Comparison of ENCODE assay signal across 10 mouse cellular contexts in genomic region chr5:116444517-116444916, GRCm38 (mm10). TPM values are rescaled to one million over a fixed set of nuclear protein-coding genes. Genes with fewer than 3 reads are reported as not detected.
DNase-seq lines count a peak whose midpoint lies in the region; ATAC-seq and TF ChIP-seq lines count a peak whose summit lies in the region.
"Had no signal": no experiment of that assay in that cellular context is flagged by ENCODE, and none has a peak within 500 bp of the region (broad histone marks: within the 10 kb centered on the region; RNA-seq: fewer than 3 reads in every experiment).

No protein-coding gene starts in this region.

- no peaks in the 10 kb centered on the region for H3K36me3 ChIP-seq in heart, postnatal 0 days (replicated peaks; ENCODE audit: control insufficient read depth, insufficient read depth, low read length)
- H3K36me3 ChIP-seq in heart, embryonic 10.5 days: 0 out of 2 replicates have a peak, but pooled peaks cover 7% of the 10 kb centered on the region
- H3K36me3 ChIP-seq in liver, embryonic 14.5 days (replicated peaks; ENCODE audit: control insufficient read depth, insufficient read depth, low read depth): no peaks in the 10 kb centered on the region
- peaks cover 5% of the 10 kb centered on the region; the same call in 1 of the 2 replicates for H3K36me3 ChIP-seq in neural tube, embryonic 15.5 days

- H3K4me1 ChIP-seq in heart, postnatal 0 days (ENCODE audit: control insufficient read depth, insufficient read depth): peaks cover 14% of the 10 kb centered on the region
- peaks cover 36% of the 10 kb centered on the region for H3K4me1 ChIP-seq in heart, embryonic 10.5 days
- H3K4me1 ChIP-seq in cerebellum, adult 2 months (ENCODE audit: control insufficient read depth, insufficient read depth, low read length): peaks cover 69% of the 10 kb centered on the region
- H3K4me1 ChIP-seq in liver, embryonic 14.5 days (replicated peaks; ENCODE audit: control insufficient read depth in 2 of 2, insufficient read depth in 2 of 2, low read length in 1 of 2): peaks cover 0 to 4% of the 10 kb centered on the region in 2 experiments; a peak in 1 of 4 replicates
- H3K4me1 ChIP-seq in neural tube, embryonic 15.5 days: peaks cover 23% of the 10 kb centered on the region

- TF ChIP-seq EP300 in heart, postnatal 0 days (IDR thresholded peaks at IDR 0.05; ENCODE audit: low read depth): no peak
- no peak for TF ChIP-seq EP300 in liver, embryonic 14.5 days (IDR thresholded peaks at IDR 0.05; ENCODE audit: low read depth)

- no peak for TF ChIP-seq POLR2A in cerebellum, adult 2 months (IDR thresholded peaks at IDR 0.05; ENCODE audit: borderline replicate concordance, insufficient read depth, low read length)

- H3K27ac ChIP-seq in heart, postnatal 0 days (ENCODE audit: low read depth): no peak overlapping the region
- no peak overlapping the region for H3K27ac ChIP-seq in heart, embryonic 10.5 days
- peak overlapping the region; percentile 32 for H3K27ac ChIP-seq in cerebellum, adult 2 months (ENCODE audit: insufficient read depth, low read length)
- H3K27ac ChIP-seq in liver, embryonic 14.5 days: no peak overlapping the region
- H3K27ac ChIP-seq in neural tube, embryonic 15.5 days (replicated peaks): no peak overlapping the region

- no peak overlapping the region for H3K4me3 ChIP-seq in heart, postnatal 0 days (ENCODE audit: low read depth, low read length)
- H3K4me3 ChIP-seq in heart, embryonic 10.5 days: no peak overlapping the region
- H3K4me3 ChIP-seq in cerebellum, adult 2 months (replicated peaks; ENCODE audit: insufficient read depth, low read depth, low read length): no peak overlapping the region
- H3K4me3 ChIP-seq in liver, embryonic 14.5 days (ENCODE audit: insufficient read depth in 1 of 2, low read depth in 2 of 2, low read length in 2 of 2): no peak overlapping the region
- no peak overlapping the region for H3K4me3 ChIP-seq in neural tube, embryonic 15.5 days (replicated peaks)

- no peak for ATAC-seq in heart, postnatal 0 days (ENCODE audit: insufficient read depth, low read depth)
- ATAC-seq in liver, embryonic 14.5 days (ENCODE audit: insufficient read depth): no peak
- no peak for ATAC-seq in frontal cortex, adult (ENCODE audit: low TSS enrichment)
- ATAC-seq in neural tube, embryonic 15.5 days (ENCODE audit: low FRiP score): no peak

- TF ChIP-seq CTCF in heart, postnatal 0 days (IDR thresholded peaks at IDR 0.05; ENCODE audit: low read depth): peak; percentile 25; the same call in 1 of the 2 replicates
- peak; percentile 30; the same call in 1 of the 2 replicates for TF ChIP-seq CTCF in cerebellum, adult 2 months (IDR thresholded peaks at IDR 0.05; ENCODE audit: borderline replicate concordance, insufficient read depth, low read depth, low read length)
- peak; percentile 58 for TF ChIP-seq CTCF in liver, embryonic 14.5 days (IDR thresholded peaks at IDR 0.05; ENCODE audit: low read depth)

- no peak overlapping the region for H3K9ac ChIP-seq in heart, postnatal 0 days (replicated peaks; ENCODE audit: low read depth, low read length)
- H3K9ac ChIP-seq in liver, embryonic 14.5 days (replicated peaks): no peak overlapping the region
- no peak overlapping the region for H3K9ac ChIP-seq in neural tube, embryonic 15.5 days (replicated peaks)

- WGBS in heart, postnatal 0 days: 70% methylated on average over 27 of the region's 27 CpGs
- 53% methylated on average over 27 of the region's 27 CpGs for WGBS in heart, embryonic 10.5 days
- WGBS in cerebellum, adult 2 months: 32% methylated on average over 27 of the region's 27 CpGs
- 47% methylated on average over 27 of the region's 27 CpGs for WGBS in liver, embryonic 14.5 days (ENCODE audit: insufficient replicate concordance)
- 60% methylated on average over 27 of the region's 27 CpGs for WGBS in neural tube, embryonic 15.5 days

- H3K4me2 ChIP-seq in heart, postnatal 0 days (ENCODE audit: low read depth, low read length): no peak overlapping the region
- no peak overlapping the region for H3K4me2 ChIP-seq in liver, embryonic 14.5 days (ENCODE audit: low read depth)
- no peak overlapping the region for H3K4me2 ChIP-seq in neural tube, embryonic 15.5 days

- DNase-seq in heart, postnatal 0 days (ENCODE audit: low spot score): no peak
- no peak for DNase-seq in heart, embryonic 10.5 days (ENCODE audit: low spot score)
- DNase-seq in lung, postnatal 4 days: peak; percentile 23 to 24
- no peak for DNase-seq in lung, postnatal 25 days (ENCODE audit: low spot score)
- peak; percentile 45 to 64 for DNase-seq in cerebellum, adult 2 months
- no peak for DNase-seq in liver, embryonic 14.5 days (ENCODE audit: low read depth in 3 of 3, low spot score in 3 of 3)

- no peaks in the 10 kb centered on the region for H3K9me3 ChIP-seq in heart, postnatal 0 days (replicated peaks; ENCODE audit: control insufficient read depth, low read length)
- no peaks in the 10 kb centered on the region for H3K9me3 ChIP-seq in heart, embryonic 10.5 days
- H3K9me3 ChIP-seq in liver, embryonic 14.5 days (ENCODE audit: control insufficient read depth, low read length): no peaks in the 10 kb centered on the region
- no peaks in the 10 kb centered on the region for H3K9me3 ChIP-seq in neural tube, embryonic 15.5 days (replicated peaks)

- no peaks in the 10 kb centered on the region for H3K27me3 ChIP-seq in heart, postnatal 0 days (ENCODE audit: control insufficient read depth, insufficient read depth, low read length)
- H3K27me3 ChIP-seq in heart, embryonic 10.5 days (ENCODE audit: insufficient read depth, poor library complexity, severe bottlenecking): peaks cover 37% of the 10 kb centered on the region
- no peaks in the 10 kb centered on the region for H3K27me3 ChIP-seq in cerebellum, adult 2 months (ENCODE audit: control insufficient read depth, insufficient read depth, low read length)
- H3K27me3 ChIP-seq in liver, embryonic 14.5 days (ENCODE audit: control insufficient read depth, insufficient read depth, low read length): no peaks in the 10 kb centered on the region
- H3K27me3 ChIP-seq in neural tube, embryonic 15.5 days (replicated peaks): no peaks in the 10 kb centered on the region
- H3K27me3 ChIP-seq: CH12.LX had no signal

RNA-seq across cellular contexts. Expression of gene Hspb8, which starts 21.9 kb away (rescaled TPM):
- total RNA-seq in heart, postnatal 0 days (2014; rRNA removed; ENCODE audit: low replicate concordance): 102 and 111 TPM in 2 replicates
- polyA plus RNA-seq in heart, postnatal 0 days (2015; fragmentation: Nextera tagmentation; extraction: Ambion mirVana): 26.9 and 30.3 TPM in 2 replicates
- 26.9 and 40.5 TPM in 2 replicates for polyA plus RNA-seq in heart, embryonic 10.5 days (2016; fragmentation: Nextera tagmentation; extraction: Ambion mirVana)
- 29.5 and 32.1 TPM in 2 replicates for polyA plus RNA-seq in cerebellum, adult 2 months (2012; rRNA removed)
- polyA plus RNA-seq in liver, embryonic 14.5 days (2012; rRNA removed): 2.1 and 2.3 TPM in 2 replicates
- polyA plus RNA-seq in liver, embryonic 14.5 days (2014; fragmentation: Nextera tagmentation; extraction: Ambion mirVana): 1.1 and 2.5 TPM in 2 replicates
- polyA plus RNA-seq in neural tube, embryonic 15.5 days (2015; fragmentation: Nextera tagmentation; extraction: Ambion mirVana): 8.9 and 11.9 TPM in 2 replicates
- total RNA-seq: CH12.LX; hematopoietic stem cell, adult 5-6 weeks had no signal

Comparison
In these comparisons a context has a peak if more than half of its experiments do, and no peak if none do; other contexts are left out.
1. DNase-seq: peak in lung, postnatal 4 days (2 of 2) and cerebellum, adult 2 months (2 of 2); none in heart, postnatal 0 days (single experiment), heart, embryonic 10.5 days (single experiment), lung, postnatal 25 days (single experiment) and liver, embryonic 14.5 days (0 of 3).
2. Peak in every context shown above with its lines, with median percentiles within 50 percentile points of each other: CTCF ChIP-seq.